Mouse (Mus musculus): Measurements from ENCODE around the gene Olfr1006. TPM values are rescaled to one million over a fixed set of nuclear protein-coding genes. Genes with fewer than 3 reads are reported as not detected.

The Olfr1006 gene
- not detected for polyA plus RNA-seq (2017; shearing (Covaris generic))

DNA sequence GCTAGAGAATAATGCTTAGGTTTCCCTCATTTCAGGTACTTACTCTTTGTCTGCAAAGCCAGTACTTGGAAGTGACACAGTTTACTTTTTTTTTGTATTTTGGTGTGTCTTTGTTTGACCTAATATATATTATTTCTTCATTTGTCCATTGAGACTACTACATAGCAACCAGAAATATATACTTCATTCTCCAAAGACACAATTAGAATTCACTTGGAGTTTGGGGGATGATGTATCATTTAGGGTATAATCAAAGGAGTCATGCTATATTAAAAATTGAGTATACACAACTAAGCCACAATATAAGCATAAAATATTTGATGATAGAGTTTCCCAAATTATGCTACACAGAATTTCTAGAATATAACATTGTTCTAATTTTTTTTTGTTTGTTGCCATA lies at the start of gene Olfr1006:
Olfr1006 (minus strand) TSS at position 101 of the 400 bp plus-strand sequence.

DNA sequence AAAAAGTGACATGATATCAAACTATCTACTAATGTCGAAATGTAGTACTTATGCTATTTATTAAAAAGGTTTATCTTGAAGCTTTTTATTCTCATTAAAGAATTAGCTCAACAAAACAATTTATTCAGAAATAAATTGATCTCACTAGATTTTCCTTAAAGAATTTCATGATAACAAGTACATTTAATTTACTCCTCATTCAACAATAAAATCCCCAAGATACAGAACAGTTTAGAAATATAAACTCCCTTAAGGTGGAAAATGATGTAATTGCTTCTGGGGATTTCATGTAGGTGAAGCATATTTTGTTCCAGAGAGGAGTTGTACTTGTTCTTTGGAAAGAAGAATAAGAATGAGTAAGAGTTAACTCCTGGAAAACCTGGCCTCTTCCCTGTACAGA lies 36.6 kb upstream of the Olfr1006 start, which contains the start of gene Olfr1009:
Olfr1009 (plus strand) TSS at position 301 of the 400 bp plus-strand sequence.

GRCm38 (mm10) chr2:85689131-85689530 lies 10.6 kb upstream of the Olfr1006 start, which contains the start of gene Olfr1008:
Olfr1008 (plus strand) TSS chr2:85689431.

DNA sequence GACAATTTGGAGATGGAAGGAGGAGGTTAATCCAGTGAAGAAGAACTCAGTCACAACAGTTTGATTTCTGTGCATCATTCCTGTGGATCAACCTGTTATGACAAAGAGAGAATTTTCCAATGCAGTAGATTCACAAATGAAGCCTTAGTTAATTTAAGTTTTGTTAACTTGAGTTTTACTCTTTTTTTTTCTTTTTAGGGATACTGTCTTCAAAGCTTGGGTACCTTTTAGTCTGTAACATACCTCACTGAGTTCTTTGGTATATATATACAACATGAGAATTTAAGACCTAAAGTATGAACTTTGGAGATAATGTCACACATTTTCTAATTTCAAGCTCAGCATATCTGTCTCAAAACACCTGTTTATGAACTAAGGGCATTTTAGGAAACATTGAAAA lies 14.2 kb downstream of the Olfr1006 start, which contains the start of gene Olfr154:
Olfr154 (minus strand) TSS at position 101 of the 400 bp plus-strand sequence.

GRCm38 (mm10) chr2:85650604-85651003 lies 28.0 kb downstream of the Olfr1006 start, which contains the start of gene Olfr1002:
Olfr1002 (minus strand) TSS chr2:85650704.

Other genes starting within 250 kb of the Olfr1006 start
- gene Olfr994, start 242.3 kb downstream of the Olfr1006 start, polyA plus RNA-seq (2017; shearing (Covaris generic)): not detected
- gene Olfr995, start 235.1 kb downstream of the Olfr1006 start, polyA plus RNA-seq (2017; shearing (Covaris generic)): not detected
- not detected for gene 4833423E24Rik, start 159.7 kb downstream of the Olfr1006 start, polyA plus RNA-seq (2017; shearing (Covaris generic))
- gene Olfr996, start 99.6 kb downstream of the Olfr1006 start, polyA plus RNA-seq (2017; shearing (Covaris generic)): not detected
- not detected for gene Olfr998, start 89.8 kb downstream of the Olfr1006 start, polyA plus RNA-seq (2017; shearing (Covaris generic))
- gene Olfr1000, start 66.9 kb downstream of the Olfr1006 start, polyA plus RNA-seq (2017; shearing (Covaris generic)): not detected
- not detected for gene Olfr1002, start 28.1 kb downstream of the Olfr1006 start, polyA plus RNA-seq (2017; shearing (Covaris generic))
- not detected for gene Olfr154, start 14.3 kb downstream of the Olfr1006 start, polyA plus RNA-seq (2017; shearing (Covaris generic))
- not detected for gene Olfr1008, start 10.7 kb upstream of the Olfr1006 start, polyA plus RNA-seq (2017; shearing (Covaris generic))
- gene Olfr1009, start 36.7 kb upstream of the Olfr1006 start, polyA plus RNA-seq (2017; shearing (Covaris generic)): not detected
- not detected for gene Olfr1012, start 84.0 kb upstream of the Olfr1006 start, polyA plus RNA-seq (2017; shearing (Covaris generic))
- not detected for gene Olfr1013, start 88.3 kb upstream of the Olfr1006 start, polyA plus RNA-seq (2017; shearing (Covaris generic))
- not detected for gene Olfr1014, start 93.9 kb upstream of the Olfr1006 start, polyA plus RNA-seq (2017; shearing (Covaris generic))
- not detected for gene Olfr1015, start 103.2 kb upstream of the Olfr1006 start, polyA plus RNA-seq (2017; shearing (Covaris generic))
- not detected for gene Olfr1016, start 123.8 kb upstream of the Olfr1006 start, polyA plus RNA-seq (2017; shearing (Covaris generic))
- gene Olfr1018, start 139.7 kb upstream of the Olfr1006 start, polyA plus RNA-seq (2017; shearing (Covaris generic)): not detected
- not detected for gene Olfr1019, start 166.7 kb upstream of the Olfr1006 start, polyA plus RNA-seq (2017; shearing (Covaris generic))
- not detected for gene Olfr1020, start 168.3 kb upstream of the Olfr1006 start, polyA plus RNA-seq (2017; shearing (Covaris generic))
- not detected for gene Olfr1022, start 189.8 kb upstream of the Olfr1006 start, polyA plus RNA-seq (2017; shearing (Covaris generic))
- gene Olfr1023, start 206.9 kb upstream of the Olfr1006 start, polyA plus RNA-seq (2017; shearing (Covaris generic)): not detected
- gene Olfr1024, start 226.3 kb upstream of the Olfr1006 start, polyA plus RNA-seq (2017; shearing (Covaris generic)): not detected
- gene Olfr1025-ps1, start 236.4 kb upstream of the Olfr1006 start, polyA plus RNA-seq (2017; shearing (Covaris generic)): not detected
- gene Olfr1026, start 242.8 kb upstream of the Olfr1006 start, polyA plus RNA-seq (2017; shearing (Covaris generic)): not detected